Mouse (Mus musculus) G1E-ER4 (cell line): ENCODE data around the gene Stard3. TPM values are rescaled to one million over a fixed set of nuclear protein-coding genes. Genes with fewer than 3 reads are reported as not detected.

Source experiments
- GATA1 ChIP-seq: IDR thresholded peaks from one replicate; pipeline ENCODE4 v1.8.0; 2012; ENCODE audit warnings: low read length, inconsistent platforms
- polyA plus RNA-seq: library from polyadenylated mRNA; stranded (reverse); fragments of >175 nt; gene quantifications from 2 replicates; pipeline ENCODE4 v1.2.3, GENCODE M21; 2012

Gene Stard3
- polyA plus RNA-seq, 1 experiment: 31.5 TPM

- no peak for TF ChIP-seq GATA1
Measured at GRCm38 (mm10) chr11:98336245-98337107, 21.7 kb upstream of the Stard3 start.

GRCm38 (mm10) chr11:98338507-98338961, 19.6 kb upstream of the Stard3 start:
- no peak for TF ChIP-seq GATA1

GRCm38 (mm10) chr11:98339071-98339501, 19.1 kb upstream of the Stard3 start:
- no peak for TF ChIP-seq GATA1

- TF ChIP-seq GATA1: no peak
Measured at GRCm38 (mm10) chr11:98339679-98340287, 18.4 kb upstream of the Stard3 start.

- no peak for TF ChIP-seq GATA1
Measured at GRCm38 (mm10) chr11:98340597-98340996, 17.6 kb upstream of the Stard3 start.

GRCm38 (mm10) chr11:98341174-98341573, 17.0 kb upstream of the Stard3 start:
- TF ChIP-seq GATA1: no peak

- TF ChIP-seq GATA1: no peak
Measured at GRCm38 (mm10) chr11:98342000-98342945, 15.9 kb upstream of the Stard3 start.

- no peak for TF ChIP-seq GATA1
Measured at GRCm38 (mm10) chr11:98345253-98345652, 12.9 kb upstream of the Stard3 start.

GRCm38 (mm10) chr11:98346168-98346567, 12.0 kb upstream of the Stard3 start:
- no peak for TF ChIP-seq GATA1

- TF ChIP-seq GATA1: no peak
Measured at GRCm38 (mm10) chr11:98347385-98348082, 10.6 kb upstream of the Stard3 start.

- TF ChIP-seq GATA1: no peak
Measured at GRCm38 (mm10) chr11:98348083-98348961, 9.8 kb upstream of the Stard3 start, which contains the start of gene Ppp1r1b. TSS of gene Ppp1r1b (plus strand) at chr11:98348404.

- TF ChIP-seq GATA1: no peak
Measured at GRCm38 (mm10) chr11:98349308-98349707, 8.9 kb upstream of the Stard3 start.

- no peak for TF ChIP-seq GATA1
Measured at GRCm38 (mm10) chr11:98352272-98352990, 5.7 kb upstream of the Stard3 start.
